Mouse (Mus musculus): Measurements from ENCODE around the gene Mta2. TPM values are rescaled to one million over a fixed set of nuclear protein-coding genes. Genes with fewer than 3 reads are reported as not detected.

The Mta2 gene
- total and polyA plus RNA-seq, 3 experiments, result 116 to 171 (median 167) TPM

- Histone ChIP-seq H3K4me3 (ENCODE audit: control insufficient read depth in 1 of 2, insufficient read depth in 1 of 2, low read depth in 2 of 2, low read length in 2 of 2) (no peak overlapping the region), H3K9me3 (replicated peaks; ENCODE audit: insufficient read depth, low read length) (no peaks in the 10 kb centered on the region), H3K27ac (ENCODE audit: control insufficient read depth, low read depth, low read length) (peak overlapping the region; percentile 5; the same call in 1 of the 2 replicates), H3K36me3 (ENCODE audit: control insufficient read depth in 1 of 2, insufficient read depth in 2 of 2, low read length in 2 of 2) (peaks cover 23 to 59% of the 10 kb centered on the region in 2 experiments), H3K9ac (ENCODE audit: control insufficient read depth, low read depth, low read length, poor library complexity, severe bottlenecking) (peak overlapping the region; percentile 7; the same call in 1 of the 2 replicates), H3K79me2 (ENCODE audit: control insufficient read depth, insufficient read depth, low read length, poor library complexity) (peaks cover 30% of the 10 kb centered on the region), H3K4me1 (ENCODE audit: control insufficient read depth in 1 of 2, insufficient read depth in 2 of 2, low read length in 2 of 2) (peaks cover 9 to 30% of the 10 kb centered on the region in 2 experiments), H3K27me3 (ENCODE audit: control insufficient read depth in 1 of 2, insufficient read depth in 2 of 2, low read length in 2 of 2) (no peaks in the 10 kb centered on the region)
- no peak for TF ChIP-seq NRF1 (IDR thresholded peaks at IDR 0.05; ENCODE audit: insufficient read depth, low read depth, low read length, poor library complexity, severe bottlenecking)
- no peak for TF ChIP-seq RCOR1 (IDR thresholded peaks at IDR 0.05; ENCODE audit: low read depth, low read length)
- TF ChIP-seq MEF2A (IDR thresholded peaks at IDR 0.05; ENCODE audit: extremely low read depth, insufficient replicate concordance, low read depth, low read length, poor library complexity, severe bottlenecking), result no peak
- TF ChIP-seq TAL1 (IDR thresholded peaks at IDR 0.05; ENCODE audit: low read length), result no peak
- DNase-seq (ENCODE audit: low read depth, low spot score), result no peak
These were observed 10.6 kb downstream of the Mta2 start for GRCm38 (mm10) chr19:8952241-8952640.

DNA sequence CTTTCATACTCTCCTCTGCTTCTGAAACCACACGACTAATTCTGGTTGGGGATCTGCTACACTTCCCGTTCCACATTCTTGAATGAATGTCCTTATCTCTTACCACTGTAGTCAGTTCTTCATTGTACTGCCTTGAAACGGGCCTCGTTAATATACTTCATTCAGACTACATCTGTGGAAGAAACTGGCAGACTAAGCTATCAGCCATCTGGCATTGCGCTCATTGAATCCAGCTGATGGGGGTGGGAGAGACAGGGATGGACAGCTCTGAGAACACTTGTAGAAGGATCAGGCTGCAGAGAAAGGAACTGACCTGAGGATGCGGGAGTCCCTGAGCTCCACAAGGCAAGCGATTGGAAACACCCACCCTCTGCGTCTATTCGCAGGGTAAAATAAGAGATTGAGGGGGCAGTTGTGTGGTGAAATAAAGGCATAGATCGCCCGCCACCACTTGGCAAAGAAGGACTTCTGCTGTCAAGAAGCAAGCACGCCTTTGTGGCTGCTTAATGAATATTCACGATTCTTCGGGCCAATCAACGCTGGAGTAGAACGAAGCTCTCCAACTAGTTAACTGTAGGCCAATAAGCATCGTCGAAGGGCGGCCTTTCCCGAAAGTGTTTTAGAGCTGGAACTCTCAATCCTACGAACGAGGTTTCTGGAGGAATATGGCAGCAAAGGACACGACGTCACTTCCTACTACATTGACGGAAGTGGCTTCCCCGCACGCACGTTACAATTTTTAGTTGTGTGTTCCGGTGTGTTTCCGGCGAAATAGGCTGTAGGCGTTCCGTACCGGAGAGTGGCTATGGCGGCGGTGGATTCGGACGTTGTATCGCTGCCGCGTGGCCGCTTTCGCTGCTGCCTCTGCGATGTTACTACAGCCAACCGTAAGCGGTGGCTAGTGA lies 11.7 kb downstream of the Mta2 start, which contains the start of gene Tut1:
Tut1 (plus strand) TSS at position 713 of the 905 bp plus-strand sequence.
- Histone ChIP-seq H3K27me3 (ENCODE audit: control insufficient read depth in 1 of 2, insufficient read depth in 2 of 2, low read length in 2 of 2) (no peaks in the 10 kb centered on the region), H3K79me2 (ENCODE audit: control insufficient read depth, insufficient read depth, low read length, poor library complexity) (peaks cover 34% of the 10 kb centered on the region), H3K9ac (ENCODE audit: control insufficient read depth, low read depth, low read length, poor library complexity, severe bottlenecking) (peak within 1 kb of the TSS; percentile 83), H3K27ac (ENCODE audit: control insufficient read depth, low read depth, low read length) (peak within 1 kb of the TSS; percentile 82), H3K9me3 (replicated peaks; ENCODE audit: insufficient read depth, low read length) (no peaks in the 10 kb centered on the region), H3K4me3 (ENCODE audit: control insufficient read depth in 1 of 2, insufficient read depth in 1 of 2, low read depth in 2 of 2, low read length in 2 of 2) (peak within 1 kb of the TSS; percentile 67 to 81), H3K36me3 (ENCODE audit: control insufficient read depth in 1 of 2, insufficient read depth in 2 of 2, low read length in 2 of 2) (peaks cover 16 to 53% of the 10 kb centered on the region in 2 experiments), H3K4me1 (ENCODE audit: control insufficient read depth in 1 of 2, insufficient read depth in 2 of 2, low read length in 2 of 2) (peaks cover 9 to 30% of the 10 kb centered on the region in 2 experiments)
- DNase-seq (ENCODE audit: low read depth, low spot score), result peak; percentile 99
- TF ChIP-seq MEF2A (IDR thresholded peaks at IDR 0.05; ENCODE audit: extremely low read depth, insufficient replicate concordance, low read depth, low read length, poor library complexity, severe bottlenecking), result no peak
- no peak; the same call in 1 of the 2 replicates for TF ChIP-seq MAZ (IDR thresholded peaks at IDR 0.05; ENCODE audit: low read depth, low read length)
- no peak for TF ChIP-seq MAFK (IDR thresholded peaks at IDR 0.05; ENCODE audit: borderline replicate concordance, low read depth, low read length)
- TF ChIP-seq USF1 (IDR thresholded peaks at IDR 0.05; ENCODE audit: low read depth, low read length), result no peak
- TF ChIP-seq BHLHE40 (IDR thresholded peaks at IDR 0.05; ENCODE audit: borderline replicate concordance, low read depth, low read length), result no peak; the same call in 1 of the 2 replicates
- peak; percentile 79 for TF ChIP-seq GATA1 (IDR thresholded peaks at IDR 0.05; ENCODE audit: low read depth, low read length)
- TF ChIP-seq E2F4 (IDR thresholded peaks at IDR 0.05; ENCODE audit: borderline replicate concordance, low read depth, low read length), result no peak
- peak; percentile 99 for TF ChIP-seq HCFC1 (IDR thresholded peaks at IDR 0.05; ENCODE audit: low read depth, low read length)
- TF ChIP-seq CTCF (IDR thresholded peaks at IDR 0.05 in 2 of 3, conservative IDR thresholded peaks at IDR 0.05 in 1 of 3; ENCODE audit: control insufficient read depth in 1 of 3, insufficient read depth in 1 of 3, low read depth in 2 of 3, low read length in 3 of 3, poor library complexity in 1 of 3, severe bottlenecking in 1 of 3), result no peak
- no peak for TF ChIP-seq GABPA (IDR thresholded peaks at IDR 0.05; ENCODE audit: low read depth, low read length)
- TF ChIP-seq RAD21 (IDR thresholded peaks at IDR 0.05; ENCODE audit: low read depth, low read length), result no peak; the same call in 1 of the 2 replicates
- no peak for TF ChIP-seq CHD2 (IDR thresholded peaks at IDR 0.05; ENCODE audit: low read length)
- TF ChIP-seq POLR2AphosphoS2 (IDR thresholded peaks at IDR 0.05; ENCODE audit: low read length), result peak; percentile 81
- TF ChIP-seq POLR2A (IDR thresholded peaks at IDR 0.05; ENCODE audit: control insufficient read depth in 1 of 2, insufficient read depth in 1 of 2, low read depth in 1 of 2, low read length in 2 of 2, poor library complexity in 1 of 2), result peak; percentile 59 to 94; a peak in 3 of 4 replicates
- no peak for TF ChIP-seq ZNF384 (IDR thresholded peaks at IDR 0.05; ENCODE audit: low read depth, low read length)
- peak; percentile 96 for TF ChIP-seq TBP (IDR thresholded peaks at IDR 0.05; ENCODE audit: low read depth, low read length)
- no peak; the same call in 1 of the 2 replicates for TF ChIP-seq UBTF (IDR thresholded peaks at IDR 0.05; ENCODE audit: borderline replicate concordance, insufficient read depth, low read depth, low read length)
- TF ChIP-seq ELF1 (IDR thresholded peaks at IDR 0.05; ENCODE audit: low read depth, low read length), result peak; percentile 94
- no peak for TF ChIP-seq ZC3H11A (IDR thresholded peaks at IDR 0.05; ENCODE audit: low read depth, low read length)
- TF ChIP-seq EP300 (IDR thresholded peaks at IDR 0.05; ENCODE audit: low read depth in 1 of 2, low read length in 2 of 2), result peak; percentile 26 to 69; a peak in 3 of 4 replicates
- peak; percentile 98 for TF ChIP-seq SIN3A (IDR thresholded peaks at IDR 0.05; ENCODE audit: low read length)
- TF ChIP-seq TAL1 (IDR thresholded peaks at IDR 0.05; ENCODE audit: low read length), result peak; percentile 9; the same call in 1 of the 2 replicates
- peak; percentile 91 for TF ChIP-seq NELFE (IDR thresholded peaks at IDR 0.05; ENCODE audit: low read depth, low read length)
- TF ChIP-seq ZKSCAN1 (IDR thresholded peaks at IDR 0.05; ENCODE audit: low read depth, low read length), result no peak
- TF ChIP-seq ZMIZ1 (IDR thresholded peaks at IDR 0.05; ENCODE audit: low read depth, low read length), result peak; percentile 69; the same call in 1 of the 2 replicates
- no peak for TF ChIP-seq USF2 (IDR thresholded peaks at IDR 0.05; ENCODE audit: borderline replicate concordance in 1 of 2, insufficient read depth in 1 of 2, low read depth in 1 of 2, low read length in 2 of 2)
